Mouse (Mus musculus): ENCODE results near the gene Zswim4.

The Zswim4 gene

GRCm38 (mm10) chr8:84210167-84210791, 26.6 kb downstream of the Zswim4 start:
- ChIA-PET POLR2A (interaction anchor here in 3 of 4 experiments (0.6 to 7.2 kb wide), 40 partner anchors 8 to 348 kb away, joined by 3 to 94 read pairs (median 4); partner anchors contain the start of genes Dcaf15 (in 2 of the 3), Asf1b (in 1 of the 3), Ccdc130 (in 1 of the 3) and Gm10644 (in 1 of the 3)), CTCF (interaction anchor here (0.5 to 10.9 kb wide), 79 partner anchors 8 to 1169 kb away, joined by 3 to 152 read pairs (median 5); partner anchors contain the start of genes Mri1 (in 2 of the 4), Asf1b (in 1 of the 4), Ccdc130 (in 1 of the 4) and Dcaf15 (in 1 of the 4))

GRCm38 (mm10) chr8:84208381-84209380, 28.2 kb downstream of the Zswim4 start:
- CTCF ChIA-PET = interaction anchor here in 3 of 4 experiments (0.5 to 10.9 kb wide), 9 partner anchors 8 to 282 kb away, joined by 3 to 152 read pairs (median 4); partner anchors contain the start of genes Il27ra (in 1 of the 3) and Nanos3 (in 1 of the 3)
- POLR2A ChIA-PET = interaction anchor here (0.6 to 7.2 kb wide), 24 partner anchors 7 to 494 kb away, joined by 3 to 94 read pairs (median 4); partner anchors contain the start of genes Ccdc130 (in 1 of the 4) and Ddx39 (in 1 of the 4)

- CTCF ChIA-PET = interaction anchor here (0.6 to 10.9 kb wide), 13 partner anchors 9 to 585 kb away, joined by 3 to 152 read pairs (median 4); partner anchors contain the start of genes Il27ra (in 1 of the 4) and Nanos3 (in 1 of the 4)
Measured at GRCm38 (mm10) chr8:84207811-84208210, 29.0 kb downstream of the Zswim4 start.

GRCm38 (mm10) chr8:84206666-84207065, 30.2 kb downstream of the Zswim4 start:
- ChIA-PET POLR2A (interaction anchor here in 3 of 4 experiments (0.5 to 7.2 kb wide), 19 partner anchors 9 to 467 kb away, joined by 3 to 94 read pairs (median 4); partner anchors contain the start of genes Mri1 (in 1 of the 3) and Rfx1 (in 1 of the 3)), CTCF (interaction anchor here (0.6 to 10.9 kb wide), 28 partner anchors 10 to 194 kb away, joined by 3 to 152 read pairs (median 4); partner anchors contain the start of genes Ccdc130 (in 1 of the 4), Dcaf15 (in 1 of the 4) and Nanos3 (in 1 of the 4))

More at GRCm38 (mm10) chr8:84207811-84208210, 29.0 kb downstream of the Zswim4 start:
- POLR2A ChIA-PET = interaction anchor here in 3 of 4 experiments (0.5 to 7.2 kb wide), 17 partner anchors 10 to 493 kb away, joined by 3 to 94 read pairs (median 4); partner anchors contain the start of genes Ddx39 (in 1 of the 3) and Mri1 (in 1 of the 3)

- POLR2A ChIA-PET = interaction anchor here in 3 of 4 experiments (0.6 to 4.6 kb wide), 4 partner anchors 15 to 84 kb away, joined by 3 to 81 read pairs (median 10); partner anchors contain the start of gene Mri1 (in 1 of the 3)
- CTCF ChIA-PET = interaction anchor here in 2 of 4 experiments (0.6 to 10.9 kb wide), 3 partner anchors 18 to 43 kb away, joined by 3 to 152 read pairs (median 11); partner anchors contain the start of gene Nanos3 (in 1 of the 2)
Measured at GRCm38 (mm10) chr8:84205073-84205472, 31.8 kb downstream of the Zswim4 start.

GRCm38 (mm10) chr8:84203975-84204772, 32.7 kb downstream of the Zswim4 start:
- ChIA-PET POLR2A (interaction anchor here (0.6 to 4.6 kb wide), 25 partner anchors 11 to 711 kb away, joined by 3 to 81 read pairs (median 4); partner anchors contain the start of genes Rfx1 (in 2 of the 4), Asf1b (in 1 of the 4), Dcaf15 (in 1 of the 4) and Gm10644 (in 1 of the 4)), CTCF (interaction anchor here in 3 of 4 experiments (0.6 to 10.9 kb wide), 16 partner anchors 9 to 542 kb away, joined by 3 to 152 read pairs (median 3); partner anchors contain the start of genes Mri1 (in 1 of the 3) and Nanos3 (in 1 of the 3))

GRCm38 (mm10) chr8:84202938-84203917, 33.6 kb downstream of the Zswim4 start:
- POLR2A ChIA-PET = interaction anchor here in 3 of 4 experiments (0.6 to 4.6 kb wide), 37 partner anchors 7 to 712 kb away, joined by 3 to 81 read pairs (median 4); partner anchors contain the start of genes Mri1 (in 2 of the 3), Rfx1 (in 2 of the 3), Asf1b (in 1 of the 3) and Ccdc130 (in 1 of the 3)
- CTCF ChIA-PET = interaction anchor here in 3 of 4 experiments (0.6 to 3.6 kb wide), 16 partner anchors 10 to 541 kb away, joined by 3 to 23 read pairs (median 3); partner anchors contain the start of gene Mri1 (in 1 of the 3)

- POLR2A ChIA-PET = interaction anchor here in 3 of 4 experiments (0.5 to 4.6 kb wide), 30 partner anchors 8 to 1038 kb away, joined by 3 to 81 read pairs (median 5); partner anchors contain the start of genes Mri1 (in 2 of the 3), Ccdc130 (in 1 of the 3), Rfx1 (in 1 of the 3) and Tbc1d9 (in 1 of the 3)
- CTCF ChIA-PET = interaction anchor here in 3 of 4 experiments (0.7 to 3.6 kb wide), 7 partner anchors 8 to 485 kb away, joined by 3 to 23 read pairs (median 7); partner anchors contain the start of gene Nacc1 (in 1 of the 3)
Measured at GRCm38 (mm10) chr8:84202466-84202865, 34.4 kb downstream of the Zswim4 start.

GRCm38 (mm10) chr8:84201545-84202245, 35.2 kb downstream of the Zswim4 start:
- ChIA-PET CTCF (interaction anchor here in 3 of 4 experiments (0.6 to 3.6 kb wide), 19 partner anchors 8 to 743 kb away, joined by 3 to 23 read pairs (median 3); partner anchors contain the start of genes Nacc1 (in 1 of the 3) and Rfx1 (in 1 of the 3)), POLR2A (interaction anchor here (0.5 to 4.6 kb wide), 40 partner anchors 8 to 1037 kb away, joined by 3 to 81 read pairs (median 5); partner anchors contain the start of genes 1700067K01Rik (in 2 of the 4), Ccdc130 (in 2 of the 4), Mri1 (in 2 of the 4) and Rfx1 (in 2 of the 4))

GRCm38 (mm10) chr8:84200652-84201544, 36.0 kb downstream of the Zswim4 start:
- ChIA-PET CTCF (interaction anchor here in 3 of 4 experiments (0.7 to 3.6 kb wide), 15 partner anchors 9 to 744 kb away, joined by 3 to 23 read pairs (median 3); partner anchors contain the start of gene Rfx1 (in 1 of the 3)), POLR2A (interaction anchor here in 3 of 4 experiments (0.8 to 4.6 kb wide), 30 partner anchors 7 to 714 kb away, joined by 3 to 81 read pairs (median 5); partner anchors contain the start of genes 1700067K01Rik (in 2 of the 3), Ccdc130 (in 2 of the 3), Mri1 (in 2 of the 3) and Rfx1 (in 1 of the 3))

- ChIA-PET POLR2A (interaction anchor here in 3 of 4 experiments (0.7 to 4.4 kb wide), 7 partner anchors 7 to 19 kb away, joined by 3 to 22 read pairs (median 9); no protein-coding TSS in a partner anchor), CTCF (interaction anchor here in 2 of 4 experiments (1.0 to 2.4 kb wide), 2 partner anchors 10 to 36 kb away, joined by 4 to 10 read pairs; no protein-coding TSS in a partner anchor)
Measured at GRCm38 (mm10) chr8:84200126-84200555, 36.7 kb downstream of the Zswim4 start.

GRCm38 (mm10) chr8:84199348-84200125, 37.3 kb downstream of the Zswim4 start:
- POLR2A ChIA-PET = interaction anchor here in 3 of 4 experiments (0.6 to 4.4 kb wide), 16 partner anchors 7 to 448 kb away, joined by 3 to 22 read pairs (median 4); partner anchors contain the start of gene Rfx1 (in 1 of the 3)
- CTCF ChIA-PET = interaction anchor here in 3 of 4 experiments (0.6 to 3.3 kb wide), 5 partner anchors 9 to 133 kb away, joined by 3 to 12 read pairs (median 4); no protein-coding TSS in a partner anchor

Measured in embryonic stem cell, embryonic (primary cell).